Comparison of ENCODE assay signal across 22 mouse cellular contexts in the genomic region with DNA sequence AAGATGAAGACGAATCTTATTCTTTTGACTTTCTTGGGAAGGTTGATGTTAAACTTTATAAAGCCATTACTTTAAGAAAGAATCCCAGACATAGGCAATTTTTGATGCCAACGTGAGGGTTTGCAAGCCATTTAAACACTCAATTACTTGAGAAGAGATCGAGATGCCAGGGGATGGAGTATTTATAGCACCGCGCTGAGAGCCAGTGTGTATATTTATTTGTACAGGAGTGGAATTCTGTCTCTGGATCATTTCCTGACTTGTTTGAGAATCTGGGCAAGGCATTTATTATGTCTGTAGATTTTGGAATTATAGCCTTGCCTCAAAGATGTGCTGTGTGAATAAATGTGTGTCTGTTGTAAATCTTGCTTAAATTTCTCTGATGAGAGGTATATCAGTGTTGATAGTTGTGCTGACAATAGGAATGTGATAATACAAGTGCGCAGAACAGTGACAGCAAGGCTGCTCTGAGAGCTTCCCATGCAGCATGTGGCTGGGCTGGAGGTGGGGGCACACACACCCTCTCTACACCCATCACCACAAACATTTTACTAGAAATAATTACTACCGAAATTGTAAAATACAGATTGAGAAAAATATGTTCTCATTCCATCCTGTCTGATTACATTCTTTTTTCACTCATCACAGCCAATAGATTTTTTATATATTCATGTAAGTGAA. TPM values are rescaled to one million over a fixed set of nuclear protein-coding genes. Genes with fewer than 3 reads are reported as not detected.
DNase-seq lines count a peak whose midpoint lies in the region; ATAC-seq lines count a peak whose summit lies in the region.
"Had no signal": no experiment of that assay in that cellular context is flagged by ENCODE, and none has a peak within 500 bp of the region (broad histone marks: within the 10 kb centered on the region; RNA-seq: fewer than 3 reads in every experiment).

No protein-coding gene starts in this region.

- intact Hi-C loops in heart, postnatal 14 days (cut with DNase I): no loop called here
- intact Hi-C loops in heart, postnatal 25 days (cut with DNase I): no loop called here

- H3K9ac ChIP-seq in heart, embryonic 12.5 days: no peak overlapping the region
- no peak overlapping the region for H3K9ac ChIP-seq in heart, embryonic 16.5 days (ENCODE audit: low read length)
- H3K9ac ChIP-seq in intestine, embryonic 15.5 days: no peak overlapping the region
- H3K9ac ChIP-seq: embryonic facial prominence, embryonic 15.5 days; hindbrain, embryonic 13.5 days; kidney, embryonic 15.5 days had no signal

- no peak for ATAC-seq in heart, embryonic 12.5 days (ENCODE audit: insufficient number of reproducible peaks, low FRiP score)
- peak; percentile 88 for ATAC-seq in heart, embryonic 16.5 days (replicated peaks; ENCODE audit: extremely low read depth, insufficient read depth, low FRiP score)
- no peak for ATAC-seq in intestine, embryonic 15.5 days
- ATAC-seq: activated CD4-positive, CD25-positive, alpha-beta regulatory T cell, adult 4 months; forebrain, embryonic 14.5 days; hindbrain, postnatal 0 days; Patski had no signal

- no peak overlapping the region for H3K4me3 ChIP-seq in heart, embryonic 12.5 days
- H3K4me3 ChIP-seq in heart, embryonic 16.5 days (ENCODE audit: low read length): no peak overlapping the region
- H3K4me3 ChIP-seq in intestine, embryonic 15.5 days (replicated peaks): no peak overlapping the region
- H3K4me3 ChIP-seq: embryonic facial prominence, embryonic 15.5 days; erythroblast, embryonic 14.5 days; forebrain, embryonic 10.5 days; hindbrain, embryonic 13.5 days; kidney, embryonic 15.5 days had no signal

- H3K27me3 ChIP-seq in heart, embryonic 12.5 days (replicated peaks): no peaks in the 10 kb centered on the region
- H3K27me3 ChIP-seq in heart, embryonic 16.5 days (ENCODE audit: control insufficient read depth, insufficient read depth, low read length): no peaks in the 10 kb centered on the region
- H3K27me3 ChIP-seq in intestine, embryonic 15.5 days (replicated peaks): no peaks in the 10 kb centered on the region
- H3K27me3 ChIP-seq: CH12.LX; embryonic facial prominence, embryonic 15.5 days; hindbrain, embryonic 13.5 days; kidney, embryonic 15.5 days had no signal

- 35% methylated on average over 7 of the region's 7 CpGs for WGBS in heart, embryonic 12.5 days
- WGBS in heart, embryonic 16.5 days: 34% methylated on average over 7 of the region's 7 CpGs
- 49% methylated on average over 7 of the region's 7 CpGs for WGBS in intestine, embryonic 15.5 days

- DNase-seq in heart, adult 11 months: peak; percentile 91
- no peak for DNase-seq in heart, postnatal 14 days
- DNase-seq in heart, postnatal 25 days (ENCODE audit: low spot score): no peak
- DNase-seq: adrenal gland, postnatal 14 days; cerebellum, adult 18-20 months; cerebellum, adult 9-11 months; cerebellum, postnatal 36 days; gastrocnemius, postnatal 14 days; kidney, adult 18-20 months had no signal

- H3K36me3 ChIP-seq in heart, embryonic 12.5 days: no peaks in the 10 kb centered on the region
- no peaks in the 10 kb centered on the region for H3K36me3 ChIP-seq in heart, embryonic 16.5 days (ENCODE audit: control insufficient read depth, insufficient read depth)
- no peaks in the 10 kb centered on the region for H3K36me3 ChIP-seq in intestine, embryonic 15.5 days
- H3K36me3 ChIP-seq: embryonic facial prominence, embryonic 15.5 days; forebrain, embryonic 10.5 days; hindbrain, embryonic 13.5 days; kidney, embryonic 15.5 days had no signal

- no peaks in the 10 kb centered on the region for H3K9me3 ChIP-seq in heart, embryonic 12.5 days (replicated peaks)
- no peaks in the 10 kb centered on the region for H3K9me3 ChIP-seq in heart, embryonic 16.5 days (replicated peaks; ENCODE audit: control insufficient read depth, low read length)
- no peaks in the 10 kb centered on the region for H3K9me3 ChIP-seq in intestine, embryonic 15.5 days
- H3K9me3 ChIP-seq: embryonic facial prominence, embryonic 15.5 days; forebrain, embryonic 10.5 days; hindbrain, embryonic 13.5 days; kidney, embryonic 15.5 days had no signal

- peak overlapping the region; percentile 21; the same call in 1 of the 2 replicates for H3K27ac ChIP-seq in heart, embryonic 12.5 days (ENCODE audit: poor library complexity, severe bottlenecking)
- peak overlapping the region; percentile 79 for H3K27ac ChIP-seq in heart, embryonic 16.5 days (ENCODE audit: low read length)
- H3K27ac ChIP-seq in intestine, embryonic 15.5 days: no peak overlapping the region
- H3K27ac ChIP-seq: embryonic facial prominence, embryonic 15.5 days; forebrain, embryonic 10.5 days; hindbrain, embryonic 13.5 days; hindbrain, postnatal 0 days; kidney, embryonic 15.5 days had no signal

- H3K4me2 ChIP-seq in heart, embryonic 12.5 days: no peak overlapping the region
- H3K4me2 ChIP-seq in heart, embryonic 16.5 days (ENCODE audit: low read depth, low read length): peak overlapping the region; percentile 37
- H3K4me2 ChIP-seq in intestine, embryonic 15.5 days (replicated peaks): no peak overlapping the region
- H3K4me2 ChIP-seq: embryonic facial prominence, embryonic 15.5 days; hindbrain, embryonic 13.5 days; kidney, embryonic 15.5 days had no signal

- peaks cover 18% of the 10 kb centered on the region for H3K4me1 ChIP-seq in heart, embryonic 12.5 days (replicated peaks)
- peaks cover 16% of the 10 kb centered on the region for H3K4me1 ChIP-seq in heart, embryonic 16.5 days (ENCODE audit: control insufficient read depth, insufficient read depth, low read length)
- H3K4me1 ChIP-seq in intestine, embryonic 15.5 days (replicated peaks): no peaks in the 10 kb centered on the region
- H3K4me1 ChIP-seq: forebrain, embryonic 10.5 days; hindbrain, embryonic 13.5 days; kidney, embryonic 15.5 days had no signal

RNA-seq across cellular contexts. Expression of a gene that starts 58.6 kb away (rescaled TPM):
- total RNA-seq in heart, postnatal 14 days (2021): 1,000 to 10,000 TPM in 1 of 2 experiments, 100 to 1,000 TPM in 1; 934 to 1,085 TPM
- polyA plus RNA-seq in heart, embryonic 12.5 days (2016; fragmentation: Nextera tagmentation; extraction: Ambion mirVana): 852 and 867 TPM in 2 replicates
- total RNA-seq in heart, postnatal 25 days (2021): 1,000 to 10,000 TPM in 1 of 2 experiments, 100 to 1,000 TPM in 1; 975 to 1,085 TPM
- 544 and 627 TPM in 2 replicates for polyA plus RNA-seq in heart, embryonic 16.5 days (2015; fragmentation: Nextera tagmentation; extraction: Ambion mirVana)
- 632 and 726 TPM in 2 replicates for polyA plus RNA-seq in intestine, embryonic 15.5 days (2015; fragmentation: Nextera tagmentation; extraction: Ambion mirVana)
